Mouse (Mus musculus) kidney, postnatal 4 days (tissue): ENCODE data around the gene Wasf2.

Experiments used
- DNase-seq, 2 experiments: peaks; one replicate each; pipeline ENCODE4 v3.0.0; 2021; ENCODE audit warnings: mixed read lengths in 2 of 2

Wasf2 gene

GRCm38 (mm10) chr4:133175998-133176760 is 45.9 kb downstream of the Wasf2 start:
- DNase-seq, result peak in 1 of 2 experiments; percentile 49

- DNase-seq, result no peak
Measured at GRCm38 (mm10) chr4:133176761-133177403, 46.6 kb downstream of the Wasf2 start.

- no peak for DNase-seq
Measured at GRCm38 (mm10) chr4:133178305-133178704, 48.0 kb downstream of the Wasf2 start.

- no peak for DNase-seq
Measured at GRCm38 (mm10) chr4:133179258-133179657, 49.0 kb downstream of the Wasf2 start.

GRCm38 (mm10) chr4:133182439-133183033 is 52.2 kb downstream of the Wasf2 start:
- no peak for DNase-seq

- no peak for DNase-seq
Measured at GRCm38 (mm10) chr4:133184031-133184897, 54.0 kb downstream of the Wasf2 start.

GRCm38 (mm10) chr4:133184898-133185665 is 54.8 kb downstream of the Wasf2 start:
- DNase-seq, result peak; percentile 65 to 76

GRCm38 (mm10) chr4:133185893-133186292 is 55.6 kb downstream of the Wasf2 start:
- DNase-seq, result no peak

GRCm38 (mm10) chr4:133186856-133187255 is 56.6 kb downstream of the Wasf2 start:
- no peak for DNase-seq

GRCm38 (mm10) chr4:133189396-133189795 is 59.1 kb downstream of the Wasf2 start:
- no peak for DNase-seq

- no peak for DNase-seq
Measured at GRCm38 (mm10) chr4:133194482-133194881, 64.2 kb downstream of the Wasf2 start.

- no peak for DNase-seq
Measured at GRCm38 (mm10) chr4:133195014-133195413, 64.7 kb downstream of the Wasf2 start.

- DNase-seq, result no peak
Measured at GRCm38 (mm10) chr4:133196136-133196535, 65.8 kb downstream of the Wasf2 start.

GRCm38 (mm10) chr4:133196852-133197251 is 66.5 kb downstream of the Wasf2 start:
- DNase-seq, result peak; percentile 49 to 64

- DNase-seq, result no peak
Measured at GRCm38 (mm10) chr4:133197355-133197754, 67.0 kb downstream of the Wasf2 start.

- DNase-seq, result peak; percentile 61 to 77
Measured at GRCm38 (mm10) chr4:133197801-133198286, 67.5 kb downstream of the Wasf2 start.

- DNase-seq, result peak; percentile 65 to 77
Measured at GRCm38 (mm10) chr4:133198337-133199180, 68.3 kb downstream of the Wasf2 start.

GRCm38 (mm10) chr4:133199743-133200142 is 69.4 kb downstream of the Wasf2 start:
- DNase-seq, result no peak

- peak; percentile 58 to 70 for DNase-seq
Measured at GRCm38 (mm10) chr4:133200343-133200742, 70.0 kb downstream of the Wasf2 start.

GRCm38 (mm10) chr4:133201006-133201771 is 70.9 kb downstream of the Wasf2 start:
- peak; percentile 79 to 88 for DNase-seq
